In the genomic region with DNA sequence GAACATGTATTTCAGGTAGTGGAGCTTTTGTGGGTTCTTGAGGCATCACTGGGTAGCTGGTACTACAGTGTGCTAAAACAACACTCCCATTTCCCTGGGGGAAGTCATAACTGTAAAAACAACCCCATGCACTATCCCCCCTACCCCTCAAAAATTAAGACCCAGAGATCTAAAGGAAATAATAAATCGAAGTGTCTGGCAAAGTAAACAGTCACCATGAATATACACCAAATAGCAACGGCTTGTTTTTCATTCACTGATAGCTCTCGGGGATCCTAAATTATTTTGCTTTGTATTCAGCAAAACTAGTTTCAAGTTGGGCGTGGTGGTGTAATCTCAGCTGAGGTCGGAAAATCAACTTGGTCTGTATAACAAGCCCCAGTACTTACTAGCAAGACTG, we compare ENCODE assay signal across 8 mouse cellular contexts. TPM values are rescaled to one million over a fixed set of nuclear protein-coding genes. Genes with fewer than 3 reads are reported as not detected.
A peak's percentile ranks its signal among the peaks of the same experiment; 100 is the strongest.
DNase-seq lines count a peak whose midpoint lies in the region; ATAC-seq and TF ChIP-seq lines count a peak whose summit lies in the region.

No protein-coding gene starts in this region.

- peaks cover 27% of the 10 kb centered on the region for H3K36me3 ChIP-seq in heart, embryonic 16.5 days (ENCODE audit: control insufficient read depth, insufficient read depth)
- peaks cover 68% of the 10 kb centered on the region for H3K36me3 ChIP-seq in G1E (replicated peaks)
- H3K36me3 ChIP-seq in hindbrain, embryonic 12.5 days = peaks cover 51% of the 10 kb centered on the region
- peaks cover 3% of the 10 kb centered on the region; the same call in 1 of the 2 replicates for H3K36me3 ChIP-seq in midbrain, embryonic 11.5 days (ENCODE audit: control insufficient read depth, insufficient read depth, low read length)

- no peak for DNase-seq in heart, adult 11 months
- no peak for DNase-seq in G1E (ENCODE audit: low spot score)
- no peak for DNase-seq in midbrain, embryonic 11.5 days (ENCODE audit: low spot score, missing footprints)
- DNase-seq in thymus, postnatal 25 days = no peak
- DNase-seq in cerebellum, adult 18-20 months = no peak

- peak overlapping the region; percentile 91 for H3K4me3 ChIP-seq in heart, embryonic 16.5 days (ENCODE audit: low read length)
- H3K4me3 ChIP-seq in G1E (ENCODE audit: low read depth, low read length) = peak overlapping the region; percentile 91
- H3K4me3 ChIP-seq in hindbrain, embryonic 12.5 days = peak overlapping the region; percentile 57
- peak overlapping the region; percentile 72 for H3K4me3 ChIP-seq in midbrain, embryonic 11.5 days (ENCODE audit: low read depth, low read length)

- WGBS in heart, embryonic 16.5 days = 12% methylated on average over 5 of the region's 5 CpGs
- WGBS in hindbrain, embryonic 12.5 days = 18% methylated on average over 5 of the region's 5 CpGs
- 20% methylated on average over 5 of the region's 5 CpGs for WGBS in midbrain, embryonic 11.5 days

- no peak for TF ChIP-seq CTCF in G1E (IDR thresholded peaks at IDR 0.05; ENCODE audit: low read depth, low read length)

- no peaks in the 10 kb centered on the region for H3K27me3 ChIP-seq in heart, embryonic 16.5 days (ENCODE audit: control insufficient read depth, insufficient read depth, low read length)
- no peaks in the 10 kb centered on the region for H3K27me3 ChIP-seq in G1E (ENCODE audit: insufficient read depth, low read length)
- no peaks in the 10 kb centered on the region for H3K27me3 ChIP-seq in hindbrain, embryonic 12.5 days
- no peaks in the 10 kb centered on the region for H3K27me3 ChIP-seq in midbrain, embryonic 11.5 days (ENCODE audit: control insufficient read depth, insufficient read depth, low read length)

- peak overlapping the region; percentile 94 for H3K27ac ChIP-seq in heart, embryonic 16.5 days (ENCODE audit: low read length)
- H3K27ac ChIP-seq in hindbrain, embryonic 12.5 days = peak overlapping the region; percentile 76; the same call in 1 of the 2 replicates
- peak overlapping the region; percentile 67; the same call in 1 of the 2 replicates for H3K27ac ChIP-seq in midbrain, embryonic 11.5 days (ENCODE audit: low read depth, low read length)

- H3K9me3 ChIP-seq in heart, embryonic 16.5 days (replicated peaks; ENCODE audit: control insufficient read depth, low read length) = no peaks in the 10 kb centered on the region
- no peaks in the 10 kb centered on the region for H3K9me3 ChIP-seq in G1E (replicated peaks)
- no peaks in the 10 kb centered on the region for H3K9me3 ChIP-seq in hindbrain, embryonic 12.5 days (replicated peaks)
- no peaks in the 10 kb centered on the region for H3K9me3 ChIP-seq in midbrain, embryonic 11.5 days (ENCODE audit: control insufficient read depth, low read length)

- H3K4me1 ChIP-seq in heart, embryonic 16.5 days (ENCODE audit: control insufficient read depth, insufficient read depth, low read length) = peaks cover 18% of the 10 kb centered on the region
- peaks cover 26% of the 10 kb centered on the region for H3K4me1 ChIP-seq in G1E (ENCODE audit: insufficient read depth, low read depth, low read length)
- H3K4me1 ChIP-seq in hindbrain, embryonic 12.5 days = peaks cover 21% of the 10 kb centered on the region
- peaks cover 11% of the 10 kb centered on the region for H3K4me1 ChIP-seq in midbrain, embryonic 11.5 days (ENCODE audit: control insufficient read depth, insufficient read depth, low read length)

- ATAC-seq in heart, embryonic 16.5 days (replicated peaks; ENCODE audit: extremely low read depth, insufficient read depth, low FRiP score) = no peak
- no peak for ATAC-seq in G1E (ENCODE audit: extremely low read depth, insufficient number of reproducible peaks, low FRiP score, poor library complexity, severe bottlenecking)
- ATAC-seq in hindbrain, embryonic 12.5 days (ENCODE audit: low FRiP score) = no peak
- ATAC-seq in midbrain, embryonic 11.5 days (ENCODE audit: low FRiP score) = no peak
- ATAC-seq in frontal cortex, adult (ENCODE audit: low TSS enrichment) = no peak

- H3K9ac ChIP-seq in heart, embryonic 16.5 days (ENCODE audit: low read length) = peak overlapping the region; percentile 84
- H3K9ac ChIP-seq in hindbrain, embryonic 12.5 days = peak overlapping the region; percentile 63
- peak overlapping the region; percentile 76 for H3K9ac ChIP-seq in midbrain, embryonic 11.5 days (ENCODE audit: low read length)

- peak overlapping the region; percentile 95 for H3K4me2 ChIP-seq in heart, embryonic 16.5 days (ENCODE audit: low read depth, low read length)
- H3K4me2 ChIP-seq in hindbrain, embryonic 12.5 days (replicated peaks) = peak overlapping the region; percentile 77
- peak overlapping the region; percentile 65 for H3K4me2 ChIP-seq in midbrain, embryonic 11.5 days

RNA-seq across cellular contexts. Expression of a gene that starts 0.7 kb away (rescaled TPM):
- 29.1 and 31.1 TPM in 2 replicates for polyA plus RNA-seq in heart, embryonic 16.5 days (2015; fragmentation: Nextera tagmentation; extraction: Ambion mirVana)
- total RNA-seq in G1E (2014; fragmentation: Nextera tagmentation) = 42.2 and 56.7 TPM in 2 replicates
- total RNA-seq in G1E (2017) = 26.0 and 29.9 TPM in 2 replicates
- polyA plus RNA-seq in G1E (2012) = 29.8 and 40.2 TPM in 2 replicates
- 28.7 and 30.3 TPM in 2 replicates for polyA plus RNA-seq in hindbrain, embryonic 12.5 days (2016; fragmentation: Nextera tagmentation; extraction: Ambion mirVana)
- 23.7 and 25.6 TPM in 2 replicates for polyA plus RNA-seq in midbrain, embryonic 11.5 days (2014; fragmentation: Nextera tagmentation; extraction: Ambion mirVana)

RNA-seq across cellular contexts. Expression of a gene that starts 20.2 kb away (rescaled TPM):
- 72.4 and 83.8 TPM in 2 replicates for polyA plus RNA-seq in heart, embryonic 16.5 days (2015; fragmentation: Nextera tagmentation; extraction: Ambion mirVana)
- 29.3 and 35.0 TPM in 2 replicates for total RNA-seq in G1E (2014; fragmentation: Nextera tagmentation)
- total RNA-seq in G1E (2017) = 23.2 and 24.0 TPM in 2 replicates
- polyA plus RNA-seq in G1E (2012) = 25.6 and 38.6 TPM in 2 replicates
- polyA plus RNA-seq in hindbrain, embryonic 12.5 days (2016; fragmentation: Nextera tagmentation; extraction: Ambion mirVana) = 18.7 and 19.3 TPM in 2 replicates
- 9.8 and 10.2 TPM in 2 replicates for polyA plus RNA-seq in midbrain, embryonic 11.5 days (2014; fragmentation: Nextera tagmentation; extraction: Ambion mirVana)

RNA-seq across cellular contexts. Expression of a gene that starts 42.2 kb away (rescaled TPM):
- 68.0 and 78.0 TPM in 2 replicates for polyA plus RNA-seq in heart, embryonic 16.5 days (2015; fragmentation: Nextera tagmentation; extraction: Ambion mirVana)
- total RNA-seq in G1E (2014; fragmentation: Nextera tagmentation) (97.5 and 111 TPM in 2 replicates), G1E (2017) (33.0 and 43.2 TPM in 2 replicates)
- 24.5 and 32.3 TPM in 2 replicates for polyA plus RNA-seq in G1E (2012)
- 116 and 125 TPM in 2 replicates for polyA plus RNA-seq in hindbrain, embryonic 12.5 days (2016; fragmentation: Nextera tagmentation; extraction: Ambion mirVana)
- polyA plus RNA-seq in midbrain, embryonic 11.5 days (2014; fragmentation: Nextera tagmentation; extraction: Ambion mirVana) = 87.9 and 90.7 TPM in 2 replicates

RNA-seq across cellular contexts. Expression of a gene that starts 49.0 kb away (rescaled TPM):
- 99.6 and 101 TPM in 2 replicates for polyA plus RNA-seq in heart, embryonic 16.5 days (2015; fragmentation: Nextera tagmentation; extraction: Ambion mirVana)
- 44.1 and 45.6 TPM in 2 replicates for total RNA-seq in G1E (2014; fragmentation: Nextera tagmentation)
- 52.5 and 61.2 TPM in 2 replicates for total RNA-seq in G1E (2017)
- polyA plus RNA-seq in G1E (2012) = 98.0 and 129 TPM in 2 replicates
- 136 and 138 TPM in 2 replicates for polyA plus RNA-seq in hindbrain, embryonic 12.5 days (2016; fragmentation: Nextera tagmentation; extraction: Ambion mirVana)
- 128 and 130 TPM in 2 replicates for polyA plus RNA-seq in midbrain, embryonic 11.5 days (2014; fragmentation: Nextera tagmentation; extraction: Ambion mirVana)
